Mouse (Mus musculus): Measurements from ENCODE around the gene Dact3.
A peak's percentile ranks its signal among the peaks of the same experiment; 100 is the strongest.

Gene Dact3

DNA sequence AGATGAGACGGTGACA, at the start of gene Dact3:
TSS of gene Dact3 (plus strand) at position 8 of the 16 bp plus-strand sequence.
- no peak for DNase-seq (ENCODE audit: low spot score in 2 of 2)

DNA sequence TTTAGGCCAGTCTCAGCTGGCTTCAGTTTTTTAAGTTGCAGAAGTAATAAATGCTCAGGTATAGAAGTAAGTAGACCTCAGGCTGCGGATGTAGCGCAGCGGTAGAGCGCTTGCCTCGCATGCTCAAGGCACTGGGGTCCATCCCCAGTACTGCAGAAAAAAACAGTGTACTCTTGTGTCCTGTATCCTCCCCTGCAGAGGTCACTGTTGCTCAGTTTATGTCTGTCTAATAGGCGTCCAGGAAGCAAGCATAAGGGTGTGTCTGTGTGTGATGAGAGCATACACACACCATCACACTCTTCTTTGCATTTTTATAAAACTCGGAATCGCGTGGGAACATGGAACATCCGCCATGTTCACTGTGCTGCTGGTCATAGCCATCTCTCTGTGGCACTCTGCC, 49.3 kb upstream of the Dact3 start:
- DNase-seq (ENCODE audit: low spot score in 2 of 2): peak in 1 of 2 experiments; percentile 47

DNA sequence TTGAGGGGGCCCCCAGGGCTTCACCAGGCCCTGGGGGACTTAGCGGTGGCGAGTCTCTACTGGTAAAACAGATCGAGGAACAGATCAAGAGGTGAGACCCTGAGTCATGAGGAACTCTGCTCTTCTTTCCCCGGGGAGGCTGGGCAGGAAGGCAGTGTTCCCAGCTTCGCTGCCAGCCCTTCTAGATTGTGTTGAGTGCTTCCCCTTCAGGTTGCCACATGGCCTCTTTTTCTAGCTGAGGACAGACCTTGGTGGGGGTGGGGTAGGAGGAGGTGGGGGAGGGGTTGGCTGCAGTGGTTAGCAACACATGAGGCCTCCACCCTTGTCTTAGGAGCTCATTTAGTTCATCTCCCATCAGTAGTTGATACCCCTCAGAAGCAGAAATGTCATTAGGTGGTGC, 48.5 kb upstream of the Dact3 start:
- no peak for DNase-seq (ENCODE audit: low spot score in 2 of 2)

DNA sequence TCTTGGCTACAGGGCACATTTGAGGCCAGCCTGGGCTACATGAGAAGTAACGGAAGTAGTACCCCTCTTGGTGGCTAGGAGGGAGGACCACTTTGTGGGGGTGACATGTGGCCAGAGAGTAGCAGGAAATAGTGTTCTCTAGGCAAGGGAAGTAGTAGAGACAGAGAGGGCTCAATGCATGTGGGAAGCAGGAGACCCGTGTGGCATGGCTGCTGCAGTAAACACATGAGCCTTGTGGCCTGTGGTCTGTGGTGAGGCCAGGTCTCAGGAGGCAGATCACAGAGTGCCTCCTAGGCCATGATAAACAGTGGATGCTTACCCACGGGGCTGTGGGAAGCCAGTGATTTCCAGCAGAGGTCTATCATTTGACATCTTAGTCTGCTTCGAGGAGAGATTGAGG, 47.8 kb upstream of the Dact3 start:
- DNase-seq (ENCODE audit: low spot score in 2 of 2): no peak

DNA sequence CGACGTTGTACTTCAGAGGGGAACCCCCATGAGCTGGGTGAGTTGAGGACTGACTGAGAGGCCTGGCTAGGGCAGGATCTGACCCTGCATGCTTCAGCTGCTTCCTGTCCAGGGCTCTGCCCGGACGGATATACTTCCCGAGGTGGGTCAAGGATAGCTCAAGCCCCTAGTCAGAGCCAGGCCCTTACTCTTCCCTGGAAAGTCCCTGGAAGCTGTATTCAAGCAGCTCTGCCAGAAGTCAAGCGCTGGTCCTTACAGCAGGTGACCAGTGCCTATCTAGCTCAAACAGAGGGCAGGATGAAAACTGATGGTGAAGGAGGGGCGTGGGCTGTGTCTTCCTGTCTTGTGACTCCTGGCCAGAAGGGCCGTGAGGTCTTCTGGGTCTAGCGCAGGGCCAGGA, 44.7 kb upstream of the Dact3 start:
- DNase-seq (ENCODE audit: low spot score in 2 of 2): no peak

DNA sequence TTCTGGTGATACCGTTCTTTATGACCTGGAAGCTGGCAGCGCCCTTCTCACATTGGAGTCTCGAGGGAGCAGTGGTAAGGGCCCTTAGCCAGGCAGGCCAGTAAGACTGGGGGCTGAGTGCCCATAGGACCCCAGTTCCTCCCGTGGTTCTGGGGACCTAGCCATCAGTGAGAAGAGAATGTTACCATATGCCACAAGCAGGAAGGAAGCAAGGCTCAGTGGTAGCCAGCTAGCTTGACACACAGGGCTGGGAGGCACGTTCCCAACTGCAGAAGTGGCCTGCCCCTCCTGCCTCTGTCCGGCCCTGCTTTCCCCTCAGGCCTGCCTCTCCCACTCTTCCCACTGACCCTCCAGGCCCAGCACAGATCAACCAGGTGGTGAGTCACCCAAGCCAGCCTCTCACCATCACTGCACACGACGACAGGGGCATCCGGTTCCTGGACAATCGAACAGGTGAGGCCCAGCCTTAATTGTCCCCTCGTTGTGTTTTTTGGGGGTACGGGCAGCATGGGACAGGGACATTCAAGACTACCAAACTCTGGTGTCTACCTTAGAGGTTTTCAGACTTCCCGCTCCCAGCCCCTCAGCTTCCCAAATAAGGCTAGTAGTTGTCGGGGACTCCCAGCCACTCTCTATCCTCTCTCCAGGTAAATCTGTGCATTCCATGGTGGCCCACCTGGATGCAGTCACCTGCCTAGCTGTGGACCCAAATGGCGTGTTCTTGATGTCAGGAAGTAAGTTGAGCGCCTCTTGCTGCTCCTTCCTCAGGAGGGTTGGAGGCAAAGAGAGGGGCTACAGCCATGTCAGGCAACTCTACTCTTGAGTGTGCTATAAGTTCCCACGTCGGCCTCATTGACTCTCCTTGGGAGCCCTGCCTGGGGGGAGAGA, 37.0 kb upstream of the Dact3 start:
- DNase-seq (ENCODE audit: low spot score in 2 of 2): no peak

DNA sequence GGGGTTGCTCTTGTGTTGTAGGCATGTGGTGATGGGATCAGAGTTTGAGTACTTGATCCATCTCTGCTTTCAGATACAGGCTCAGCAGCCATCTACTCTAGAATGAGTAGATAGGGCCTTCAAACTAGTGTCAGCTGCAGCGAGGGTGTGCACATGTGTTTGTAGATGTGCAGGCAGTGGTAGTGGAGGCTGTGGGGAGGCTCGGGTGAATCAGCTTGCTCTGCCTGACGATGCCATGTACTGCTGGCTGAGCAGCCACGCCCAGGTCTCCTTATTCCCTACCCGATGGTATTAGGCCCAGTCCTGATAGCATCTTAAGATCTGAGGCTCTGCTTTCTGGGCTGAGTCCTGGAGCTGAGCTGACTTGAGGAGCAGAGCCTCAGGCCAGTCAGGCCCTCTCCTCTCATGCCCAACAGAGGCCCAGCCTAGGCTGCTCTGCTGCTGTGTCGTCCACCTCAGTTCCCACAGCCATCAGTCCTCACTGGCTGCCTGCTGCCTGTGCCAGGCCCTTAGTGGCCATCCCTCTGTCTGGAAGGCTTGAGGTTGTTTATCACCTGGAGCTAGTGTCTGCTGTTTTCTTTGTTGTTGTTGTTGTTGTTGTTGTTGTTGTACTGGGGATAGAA, 36.2 kb upstream of the Dact3 start:
- no peak for DNase-seq (ENCODE audit: low spot score in 2 of 2)

DNA sequence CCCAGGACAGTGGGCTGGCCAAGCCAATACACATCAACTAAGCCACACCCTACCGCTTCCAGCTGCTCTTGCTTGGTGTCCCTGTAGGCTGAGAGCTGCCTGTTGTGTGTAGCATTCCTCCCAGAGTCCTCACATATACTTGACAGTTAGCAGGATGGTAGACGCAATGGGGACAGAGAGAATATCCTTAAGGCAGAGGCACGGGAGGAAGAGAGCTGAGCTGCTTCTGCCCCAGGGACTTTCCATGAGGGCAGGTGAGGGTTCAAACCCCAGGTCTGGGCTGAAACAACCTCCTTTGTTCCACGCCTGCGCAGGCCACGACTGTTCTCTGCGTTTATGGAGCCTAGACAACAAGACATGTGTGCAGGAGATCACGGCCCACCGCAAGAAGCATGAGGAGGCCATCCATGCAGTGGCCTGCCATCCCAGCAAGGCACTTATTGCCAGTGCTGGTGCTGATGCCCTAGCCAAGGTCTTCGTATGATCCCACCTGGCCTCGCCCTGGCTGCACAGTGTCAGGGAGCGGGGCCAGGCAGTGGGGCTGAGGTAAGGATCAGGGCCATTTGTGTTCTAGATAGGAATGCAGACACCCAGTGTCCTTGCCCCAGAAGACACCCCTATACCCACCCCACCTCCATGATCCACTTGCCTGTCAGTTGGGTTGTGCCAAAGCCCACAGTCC, 35.5 kb upstream of the Dact3 start:
- no peak for DNase-seq (ENCODE audit: low spot score in 2 of 2)

DNA sequence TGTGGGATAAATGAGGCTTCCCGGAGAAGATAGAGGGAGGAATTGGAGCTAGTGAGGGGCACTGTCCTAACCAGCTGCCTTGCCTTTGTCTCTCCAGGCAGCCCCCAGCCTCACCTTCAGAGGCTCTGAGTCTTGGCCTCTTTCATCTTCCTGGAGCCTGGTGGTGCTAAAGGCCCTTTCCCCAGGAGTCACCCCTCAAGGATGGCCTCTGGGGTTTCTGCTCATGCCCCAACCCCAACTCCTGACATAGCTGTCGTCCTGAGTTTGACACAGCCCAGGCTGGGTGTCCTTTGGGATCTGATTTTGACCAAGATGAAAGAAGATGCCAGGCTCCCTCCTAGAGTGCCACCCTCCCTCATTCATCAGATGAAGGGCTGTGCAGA, 35.0 kb upstream of the Dact3 start:
- no peak for DNase-seq (ENCODE audit: low spot score in 2 of 2)

DNA sequence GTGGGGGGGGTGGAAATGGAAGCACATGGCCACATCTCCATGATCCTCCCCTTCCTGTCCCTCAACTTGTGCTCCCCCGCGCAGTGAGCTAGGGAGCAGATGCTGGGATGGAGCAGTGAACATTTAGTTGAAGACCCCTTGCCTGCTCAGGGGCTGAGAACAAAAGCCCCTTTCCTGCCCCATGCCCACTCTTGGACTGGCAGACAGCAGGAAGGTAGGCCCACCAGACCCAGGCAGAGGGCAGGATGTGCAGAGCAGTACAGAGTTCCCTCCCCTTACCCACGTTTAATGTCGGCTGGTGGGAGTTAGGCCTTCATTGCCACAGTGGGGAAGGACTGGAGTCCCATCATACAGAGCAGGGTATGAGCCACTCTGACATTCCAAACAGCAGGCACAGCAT, 34.0 kb upstream of the Dact3 start:
- no peak for DNase-seq (ENCODE audit: low spot score in 2 of 2)

DNA sequence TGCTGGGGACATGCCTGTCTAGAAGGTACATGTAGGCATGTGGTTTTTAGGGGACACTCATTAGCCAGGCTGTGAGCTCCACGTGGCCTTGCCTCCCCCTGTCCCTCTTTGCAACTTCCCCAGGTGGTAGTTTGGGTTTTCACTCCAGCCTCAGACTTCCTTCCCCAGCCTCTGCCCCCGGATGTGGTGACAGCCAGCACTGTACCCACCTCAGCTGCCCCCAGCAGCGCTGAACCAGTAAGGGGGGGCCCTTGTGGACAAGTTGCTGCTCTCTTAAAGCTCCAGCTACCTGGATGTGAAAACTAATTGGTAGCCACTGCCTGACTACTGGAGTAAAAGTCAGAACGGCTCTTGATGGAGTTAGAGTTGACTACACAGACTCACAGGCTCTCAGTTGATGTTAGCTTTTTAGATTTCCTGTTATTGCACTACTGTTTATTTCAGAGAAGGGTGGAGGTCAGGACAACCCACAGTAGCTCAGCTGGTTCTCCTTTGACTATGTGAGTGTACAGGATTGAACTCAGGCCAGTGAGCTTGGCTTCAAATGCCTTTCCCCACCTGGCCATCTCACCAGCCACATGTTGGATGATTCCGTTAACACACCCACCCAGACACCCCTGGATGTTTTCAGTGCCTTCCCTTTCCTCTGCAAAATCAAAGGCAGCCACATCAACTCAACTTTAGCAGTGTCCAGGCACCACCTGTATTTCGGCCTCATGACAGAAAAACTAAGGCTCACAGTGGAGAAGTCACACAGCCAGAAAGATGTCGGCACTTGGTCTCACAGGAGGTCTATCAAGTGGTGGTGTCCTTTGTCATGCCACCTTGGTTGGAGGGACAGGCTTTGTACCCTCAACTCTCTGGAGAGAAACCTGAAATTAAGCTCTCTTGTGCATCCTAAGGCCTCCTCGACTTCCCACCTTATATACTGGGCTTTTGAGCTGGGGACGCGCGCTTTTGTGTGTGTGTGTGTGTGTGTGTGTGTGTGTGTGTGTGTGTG, 33.3 kb upstream of the Dact3 start:
- peak; percentile 49 to 54 for DNase-seq (ENCODE audit: low spot score in 2 of 2)

DNA sequence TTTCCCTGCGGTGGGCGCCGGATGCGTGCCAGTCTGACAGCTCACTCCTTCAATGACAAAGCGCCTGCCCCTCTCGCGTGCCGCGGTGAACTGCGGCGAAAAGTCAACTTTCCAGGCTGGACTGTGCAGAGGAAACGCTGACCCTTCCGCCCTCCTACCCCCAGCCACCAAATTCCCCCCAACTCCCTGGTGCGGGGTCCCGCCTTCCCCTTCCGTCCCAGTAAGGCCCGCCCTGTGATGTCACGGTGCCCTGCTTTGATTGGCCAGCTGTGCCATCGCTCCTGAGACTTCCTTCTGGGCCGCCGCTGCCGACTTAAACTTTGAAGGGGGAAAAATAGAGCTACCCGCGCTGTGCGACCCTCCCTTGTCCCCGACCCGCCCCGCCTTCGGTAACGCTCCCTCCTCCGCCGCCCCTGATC, 32.5 kb upstream of the Dact3 start, which contains the start of gene Prkd2:
TSS of gene Prkd2 (plus strand) at position 258 of the 419 bp plus-strand sequence.
- peak; percentile 79 to 87 for DNase-seq (ENCODE audit: low spot score in 2 of 2)

DNA sequence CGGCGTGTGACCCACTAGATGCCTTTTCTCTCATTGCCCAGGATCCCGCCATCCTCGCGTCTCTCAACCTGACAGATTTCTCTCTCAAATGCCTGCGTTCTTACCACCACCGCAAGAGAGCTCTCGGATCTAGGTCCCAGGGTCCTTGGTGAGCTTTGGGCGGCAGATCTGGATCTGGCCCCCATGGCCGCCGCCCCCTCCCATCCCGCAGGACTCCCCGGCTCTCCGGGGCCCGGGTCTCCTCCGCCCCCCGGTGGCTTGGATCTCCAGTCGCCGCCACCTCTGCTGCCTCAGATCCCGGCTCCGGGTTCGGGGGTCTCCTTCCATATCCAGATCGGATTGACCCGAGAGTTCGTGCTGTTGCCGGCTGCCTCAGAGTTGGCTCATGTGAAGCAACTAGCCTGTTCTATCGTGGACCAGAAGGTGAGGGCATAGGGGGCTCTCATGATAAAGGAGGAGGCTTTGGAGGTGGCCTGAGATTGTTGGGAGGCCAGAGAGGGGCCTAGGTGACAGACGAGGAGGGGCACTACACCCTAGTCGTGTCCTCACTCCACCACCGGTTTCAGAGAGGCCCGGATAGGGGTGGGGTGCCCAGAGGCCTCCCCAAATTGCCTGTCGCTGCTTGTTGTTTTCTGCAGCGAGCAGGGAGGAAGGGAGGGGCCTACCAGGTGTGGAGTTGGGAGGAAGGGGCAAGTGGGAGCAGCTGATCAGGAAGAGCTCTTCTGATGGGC, 31.5 kb upstream of the Dact3 start:
- peak; percentile 33 to 45 for DNase-seq (ENCODE audit: low spot score in 2 of 2)

DNA sequence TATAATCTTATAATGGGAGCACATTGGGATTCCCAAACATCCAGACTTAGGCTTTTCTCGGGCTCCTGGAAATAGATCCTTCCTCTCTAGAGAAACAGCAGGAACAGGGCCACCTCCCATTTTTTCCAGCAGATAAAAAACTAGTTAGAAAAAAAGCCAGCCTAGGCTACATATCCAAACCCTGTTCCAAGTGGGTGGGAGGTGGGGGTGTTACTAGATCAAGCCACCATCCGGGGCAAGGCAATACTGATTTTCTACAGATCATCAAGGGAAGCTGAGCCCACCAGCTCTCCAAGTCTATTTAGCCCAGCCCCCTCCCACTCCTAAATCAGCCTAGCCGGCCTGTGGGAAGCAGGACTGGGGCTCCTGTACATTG, 30.4 kb upstream of the Dact3 start:
- no peak for DNase-seq (ENCODE audit: low spot score in 2 of 2)

DNA sequence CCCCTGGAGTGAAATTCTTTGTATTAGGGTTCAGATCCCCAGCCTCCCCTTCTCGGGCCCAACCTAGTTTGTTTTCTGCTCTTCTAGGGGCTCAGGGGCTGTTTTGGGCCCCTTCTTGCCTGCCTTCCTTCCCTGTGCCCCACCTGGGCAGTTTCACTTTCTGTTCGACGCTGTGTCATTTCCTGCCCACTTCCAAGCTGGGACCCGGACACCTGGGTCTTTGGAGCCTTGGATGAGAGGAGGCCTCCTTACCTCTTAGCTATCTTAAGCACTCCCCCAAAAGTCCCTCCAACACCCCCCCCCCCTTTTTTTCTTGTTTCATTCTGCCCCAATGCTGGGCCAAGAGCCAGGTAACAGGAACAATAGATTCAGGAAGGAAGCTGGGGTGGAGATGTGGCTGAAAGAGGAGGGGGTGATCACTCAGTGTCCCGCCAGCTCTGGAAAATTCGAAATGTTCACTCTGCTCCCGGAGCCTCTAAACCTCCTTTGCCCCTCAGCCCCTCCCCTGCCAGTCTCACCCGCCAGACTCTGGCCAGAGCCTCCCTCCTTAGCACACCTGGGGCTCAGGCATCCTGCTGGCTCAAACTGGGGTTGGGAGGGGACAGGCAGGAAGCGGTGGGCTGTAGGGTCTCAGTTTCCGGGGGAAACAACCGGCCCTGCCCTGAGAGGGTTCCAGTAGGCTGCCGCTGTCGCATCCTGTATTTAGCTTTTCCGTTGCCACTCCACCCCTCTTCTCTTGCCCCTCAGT, 29.9 kb upstream of the Dact3 start:
- peak; percentile 29 to 33 for DNase-seq (ENCODE audit: low spot score in 2 of 2)

DNA sequence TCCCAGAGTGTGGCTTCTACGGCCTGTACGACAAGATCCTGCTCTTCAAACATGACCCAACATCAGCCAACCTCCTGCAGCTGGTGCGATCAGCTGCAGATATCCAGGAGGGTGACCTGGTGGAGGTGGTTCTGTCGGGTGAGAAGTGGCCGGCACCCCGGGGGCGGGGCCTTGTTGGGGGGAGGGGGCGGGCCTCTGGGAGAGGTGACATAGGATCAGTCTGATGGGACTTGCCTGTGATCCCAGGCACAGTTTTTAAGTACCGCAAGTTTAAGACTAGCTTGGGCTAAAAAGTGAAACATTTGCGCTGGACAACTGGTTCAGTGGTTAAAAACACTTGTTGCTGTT, 29.3 kb upstream of the Dact3 start:
- no peak for DNase-seq (ENCODE audit: low spot score in 2 of 2)

DNA sequence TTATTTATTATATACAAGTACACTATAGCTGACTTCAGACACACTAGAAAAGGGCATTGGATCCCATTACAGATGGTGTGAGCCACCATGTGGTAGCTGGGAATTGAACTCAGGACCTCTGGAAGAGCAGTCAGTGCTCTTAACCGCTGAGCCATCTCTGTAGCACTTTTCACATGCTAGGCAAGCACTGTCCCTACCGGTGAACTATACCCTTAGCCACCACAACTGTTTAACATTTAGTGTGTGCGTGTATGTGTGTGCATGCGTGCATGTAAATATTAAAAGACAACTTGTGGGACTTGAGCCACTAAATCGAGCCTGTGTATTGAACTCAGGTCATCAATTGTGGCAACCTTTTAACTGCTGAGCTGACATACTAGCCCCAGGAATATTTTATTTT, 28.3 kb upstream of the Dact3 start:
- no peak for DNase-seq (ENCODE audit: low spot score in 2 of 2)

DNA sequence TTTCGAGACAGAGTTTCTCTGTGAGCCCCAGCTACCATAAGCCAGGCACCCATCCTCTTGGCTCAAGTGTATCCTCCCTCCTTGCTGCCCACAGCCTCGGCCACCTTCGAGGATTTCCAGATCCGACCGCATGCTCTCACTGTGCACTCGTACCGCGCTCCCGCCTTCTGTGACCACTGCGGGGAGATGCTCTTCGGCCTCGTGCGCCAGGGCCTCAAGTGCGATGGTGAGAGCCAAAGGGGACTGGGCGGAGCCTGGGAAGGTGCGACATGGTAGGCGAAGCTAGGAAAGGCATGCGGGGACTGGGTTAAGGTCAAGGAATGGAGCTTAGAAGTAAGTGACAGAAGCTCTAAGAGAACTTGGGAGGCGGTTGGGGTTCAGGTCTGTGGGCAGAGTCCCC, 27.6 kb upstream of the Dact3 start:
- no peak for DNase-seq (ENCODE audit: low spot score in 2 of 2)

DNA sequence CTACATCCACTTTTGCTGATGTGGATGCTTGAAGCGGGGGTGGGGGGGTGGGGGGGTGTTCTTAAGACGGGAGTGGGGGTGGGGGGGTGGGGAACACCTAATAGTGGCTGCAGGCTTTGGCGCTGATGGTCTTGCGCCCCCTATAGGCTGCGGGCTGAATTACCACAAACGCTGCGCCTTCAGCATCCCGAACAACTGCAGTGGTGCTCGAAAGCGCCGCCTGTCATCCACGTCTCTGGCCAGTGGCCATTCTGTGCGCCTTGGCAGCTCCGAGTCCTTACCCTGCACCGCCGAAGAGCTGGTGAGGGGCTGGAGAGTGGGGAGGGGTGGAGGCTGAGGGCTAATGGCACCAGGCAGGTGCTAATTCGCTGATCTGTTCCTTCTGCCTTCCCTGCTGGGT, 26.5 kb upstream of the Dact3 start:
- peak in 1 of 2 experiments; percentile 38 for DNase-seq (ENCODE audit: low spot score in 2 of 2)

DNA sequence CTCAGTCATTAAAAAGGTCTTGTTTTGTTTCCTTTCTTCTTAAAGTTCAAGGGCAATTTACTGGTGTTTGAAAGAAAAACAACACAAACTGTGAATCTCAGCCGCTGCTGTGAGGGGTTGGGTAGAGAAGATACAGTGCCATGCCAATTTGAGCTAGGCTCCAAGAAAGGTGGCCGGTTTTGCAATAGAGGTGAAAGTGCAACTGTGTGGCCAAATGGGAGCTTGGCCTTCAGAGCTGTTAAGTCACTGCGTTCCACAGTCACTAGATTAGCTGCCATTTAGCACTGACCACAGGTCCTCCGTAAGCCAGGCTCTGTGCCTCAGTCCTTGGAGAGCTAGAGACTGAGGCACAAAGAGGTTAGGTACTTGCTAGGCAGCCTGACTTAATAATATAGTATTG, 23.5 kb upstream of the Dact3 start:
- no peak for DNase-seq (ENCODE audit: low spot score in 2 of 2)

DNA sequence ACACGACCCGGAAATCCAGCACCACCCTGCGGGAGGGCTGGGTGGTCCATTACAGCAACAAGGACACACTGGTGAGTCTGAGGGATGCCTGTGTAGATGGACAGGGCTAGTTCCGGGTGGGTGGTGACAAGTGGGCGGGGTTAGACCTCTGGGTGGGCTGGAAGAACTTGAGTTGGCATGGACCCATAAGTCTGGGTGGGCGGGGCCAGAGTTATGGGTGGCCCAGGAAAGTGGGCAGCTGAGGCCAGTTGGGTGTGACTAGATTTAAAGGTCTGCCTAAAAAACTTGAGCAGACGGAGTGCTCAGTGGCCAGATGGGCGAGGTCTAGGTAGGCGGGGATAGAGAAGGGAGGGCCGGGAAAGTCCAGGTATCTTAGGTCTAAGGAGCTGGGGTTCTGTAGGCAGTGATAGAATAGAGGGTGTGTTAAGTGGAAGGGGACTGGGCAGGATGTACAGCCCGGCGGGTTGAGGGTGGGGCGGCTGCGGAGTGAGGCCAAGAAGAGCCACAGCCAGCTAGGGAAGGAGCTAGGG, 21.8 kb upstream of the Dact3 start:
- DNase-seq (ENCODE audit: low spot score in 2 of 2): no peak

Data from spleen, postnatal 14 days (tissue).